Mouse (Mus musculus): ENCODE measurements around the gene Oxct1. TPM values are rescaled to one million over a fixed set of nuclear protein-coding genes. Genes with fewer than 3 reads are reported as not detected.
A peak's percentile ranks its signal among the peaks of the same experiment; 100 is the strongest.

Gene Oxct1
- total and polyA plus RNA-seq, 2 experiments, result 1.7 to 6.4 TPM

- no peak overlapping the region for H3K27ac ChIP-seq (replicated peaks; ENCODE audit: insufficient read depth, low read depth, low read length)
- H3K4me1 ChIP-seq (ENCODE audit: control insufficient read depth, insufficient read depth, low read length), result peaks cover 1% of the 10 kb centered on the region; the same call in 1 of the 2 replicates
- H3K9ac ChIP-seq (ENCODE audit: low read depth, low read length), result no peak overlapping the region
- 78% methylated on average over 3 of the region's 3 CpGs for WGBS
- TF ChIP-seq POLR2A (IDR thresholded peaks at IDR 0.05; ENCODE audit: extremely low read depth, insufficient read depth, low read length), result no peak
- H3K79me2 ChIP-seq (ENCODE audit: control insufficient read depth, insufficient read depth, low read length), result no peaks in the 10 kb centered on the region
- H3K27me3 ChIP-seq (ENCODE audit: control insufficient read depth, insufficient read depth, low read length), result no peaks in the 10 kb centered on the region
- H3K36me3 ChIP-seq (ENCODE audit: control insufficient read depth, insufficient read depth, low read length), result no peaks in the 10 kb centered on the region
- no peak overlapping the region for H3K4me3 ChIP-seq (ENCODE audit: insufficient read depth, low read depth, low read length)
- no peak for DNase-seq (ENCODE audit: extremely low read depth, low read depth, low spot score)
These were observed 16.2 kb downstream of the Oxct1 start for GRCm38 (mm10) chr15:4042423-4042822.

- Histone ChIP-seq H3K9ac (ENCODE audit: low read depth, low read length) (no peak overlapping the region), H3K36me3 (ENCODE audit: control insufficient read depth, insufficient read depth, low read length) (no peaks in the 10 kb centered on the region), H3K4me3 (ENCODE audit: insufficient read depth, low read depth, low read length) (no peak overlapping the region), H3K27ac (replicated peaks; ENCODE audit: insufficient read depth, low read depth, low read length) (no peak overlapping the region), H3K79me2 (ENCODE audit: control insufficient read depth, insufficient read depth, low read length) (no peaks in the 10 kb centered on the region), H3K27me3 (ENCODE audit: control insufficient read depth, insufficient read depth, low read length) (no peaks in the 10 kb centered on the region), H3K4me1 (ENCODE audit: control insufficient read depth, insufficient read depth, low read length) (peaks cover 1% of the 10 kb centered on the region; the same call in 1 of the 2 replicates)
- 22% methylated on average over 4 of the region's 4 CpGs for WGBS
- peak; percentile 16 for DNase-seq (ENCODE audit: extremely low read depth, low read depth, low spot score)
- TF ChIP-seq CTCF (IDR thresholded peaks at IDR 0.05; ENCODE audit: low read depth, low read length), result peak; percentile 19; the same call in 1 of the 2 replicates
- TF ChIP-seq POLR2A (IDR thresholded peaks at IDR 0.05; ENCODE audit: extremely low read depth, insufficient read depth, low read length), result no peak
These were observed 16.9 kb downstream of the Oxct1 start for GRCm38 (mm10) chr15:4043032-4043471.

GRCm38 (mm10) chr15:4056627-4057026 lies 30.4 kb downstream of the Oxct1 start:
- Histone ChIP-seq H3K4me1 (ENCODE audit: control insufficient read depth, insufficient read depth, low read length) (no peaks in the 10 kb centered on the region), H3K27ac (replicated peaks; ENCODE audit: insufficient read depth, low read depth, low read length) (no peak overlapping the region), H3K4me3 (ENCODE audit: insufficient read depth, low read depth, low read length) (no peak overlapping the region), H3K36me3 (ENCODE audit: control insufficient read depth, insufficient read depth, low read length) (no peaks in the 10 kb centered on the region), H3K79me2 (ENCODE audit: control insufficient read depth, insufficient read depth, low read length) (no peaks in the 10 kb centered on the region), H3K9ac (ENCODE audit: low read depth, low read length) (no peak overlapping the region), H3K27me3 (ENCODE audit: control insufficient read depth, insufficient read depth, low read length) (no peaks in the 10 kb centered on the region)
- TF ChIP-seq POLR2A (IDR thresholded peaks at IDR 0.05; ENCODE audit: extremely low read depth, insufficient read depth, low read length) (no peak), CTCF (IDR thresholded peaks at IDR 0.05; ENCODE audit: low read depth, low read length) (peak; percentile 22; the same call in 1 of the 2 replicates)
- DNase-seq (ENCODE audit: extremely low read depth, low read depth, low spot score), result peak; percentile 2
- 32% methylated on average over 5 of the region's 5 CpGs for WGBS

- H3K9ac ChIP-seq (ENCODE audit: low read depth, low read length), result no peak overlapping the region
- no peak overlapping the region for H3K27ac ChIP-seq (replicated peaks; ENCODE audit: insufficient read depth, low read depth, low read length)
- 86% methylated on average over 5 of the region's 5 CpGs for WGBS
- no peaks in the 10 kb centered on the region for H3K79me2 ChIP-seq (ENCODE audit: control insufficient read depth, insufficient read depth, low read length)
- 0 out of 2 replicates have a peak, but pooled peaks cover 3% of the 10 kb centered on the region for H3K27me3 ChIP-seq (ENCODE audit: control insufficient read depth, insufficient read depth, low read length)
- TF ChIP-seq POLR2A (IDR thresholded peaks at IDR 0.05; ENCODE audit: extremely low read depth, insufficient read depth, low read length), result no peak
- no peak for TF ChIP-seq CTCF (IDR thresholded peaks at IDR 0.05; ENCODE audit: low read depth, low read length)
- no peaks in the 10 kb centered on the region for H3K4me1 ChIP-seq (ENCODE audit: control insufficient read depth, insufficient read depth, low read length)
- no peak overlapping the region for H3K4me3 ChIP-seq (ENCODE audit: insufficient read depth, low read depth, low read length)
- no peak for DNase-seq (ENCODE audit: extremely low read depth, low read depth, low spot score)
- no peaks in the 10 kb centered on the region for H3K36me3 ChIP-seq (ENCODE audit: control insufficient read depth, insufficient read depth, low read length)
These were observed 37.4 kb downstream of the Oxct1 start for GRCm38 (mm10) chr15:4063574-4063973.

GRCm38 (mm10) chr15:4064013-4064412 lies 37.8 kb downstream of the Oxct1 start:
- DNase-seq (ENCODE audit: extremely low read depth, low read depth, low spot score), result no peak
- 83% methylated on average over 7 of the region's 7 CpGs for WGBS

GRCm38 (mm10) chr15:4064694-4065093 lies 38.5 kb downstream of the Oxct1 start:
- Histone ChIP-seq H3K27me3 (ENCODE audit: control insufficient read depth, insufficient read depth, low read length) (0 out of 2 replicates have a peak, but pooled peaks cover 3% of the 10 kb centered on the region), H3K4me3 (ENCODE audit: insufficient read depth, low read depth, low read length) (no peak overlapping the region), H3K9ac (ENCODE audit: low read depth, low read length) (no peak overlapping the region), H3K27ac (replicated peaks; ENCODE audit: insufficient read depth, low read depth, low read length) (no peak overlapping the region), H3K36me3 (ENCODE audit: control insufficient read depth, insufficient read depth, low read length) (no peaks in the 10 kb centered on the region), H3K4me1 (ENCODE audit: control insufficient read depth, insufficient read depth, low read length) (no peaks in the 10 kb centered on the region), H3K79me2 (ENCODE audit: control insufficient read depth, insufficient read depth, low read length) (no peaks in the 10 kb centered on the region)
- TF ChIP-seq POLR2A (IDR thresholded peaks at IDR 0.05; ENCODE audit: extremely low read depth, insufficient read depth, low read length) (no peak), CTCF (IDR thresholded peaks at IDR 0.05; ENCODE audit: low read depth, low read length) (no peak)
- no peak for DNase-seq (ENCODE audit: extremely low read depth, low read depth, low spot score)
- 93% methylated on average over 5 of the region's 5 CpGs for WGBS

More at GRCm38 (mm10) chr15:4064013-4064412, 37.8 kb downstream of the Oxct1 start:
- TF ChIP-seq POLR2A (IDR thresholded peaks at IDR 0.05; ENCODE audit: extremely low read depth, insufficient read depth, low read length), result no peak
- no peak for TF ChIP-seq CTCF (IDR thresholded peaks at IDR 0.05; ENCODE audit: low read depth, low read length)
- no peak overlapping the region for H3K27ac ChIP-seq (replicated peaks; ENCODE audit: insufficient read depth, low read depth, low read length)
- no peaks in the 10 kb centered on the region for H3K4me1 ChIP-seq (ENCODE audit: control insufficient read depth, insufficient read depth, low read length)
- H3K79me2 ChIP-seq (ENCODE audit: control insufficient read depth, insufficient read depth, low read length), result no peaks in the 10 kb centered on the region
- 0 out of 2 replicates have a peak, but pooled peaks cover 3% of the 10 kb centered on the region for H3K27me3 ChIP-seq (ENCODE audit: control insufficient read depth, insufficient read depth, low read length)
- no peak overlapping the region for H3K4me3 ChIP-seq (ENCODE audit: insufficient read depth, low read depth, low read length)
- no peaks in the 10 kb centered on the region for H3K36me3 ChIP-seq (ENCODE audit: control insufficient read depth, insufficient read depth, low read length)
- H3K9ac ChIP-seq (ENCODE audit: low read depth, low read length), result no peak overlapping the region

Measured in liver, adult 2 months (tissue).